Mouse (Mus musculus) embryonic fibroblast, embryonic 13.5 days (primary cell): ENCODE measurements around the gene Trim52.

ENCODE experiments used
- CTCF ChIP-seq: IDR thresholded peaks from 2 replicates; pipeline ENCODE4 v1.5.1; 2011; ENCODE audit warnings: mild to moderate bottlenecking, control low read depth, low read length, moderate library complexity, borderline replicate concordance; ENCODE audit not compliant: insufficient read depth
- POLR2A ChIP-seq: IDR thresholded peaks from 2 replicates; pipeline ENCODE4 v1.6.1; 2011; ENCODE audit warnings: low read depth, mild to moderate bottlenecking, control low read depth, low read length, moderate library complexity

DNA sequence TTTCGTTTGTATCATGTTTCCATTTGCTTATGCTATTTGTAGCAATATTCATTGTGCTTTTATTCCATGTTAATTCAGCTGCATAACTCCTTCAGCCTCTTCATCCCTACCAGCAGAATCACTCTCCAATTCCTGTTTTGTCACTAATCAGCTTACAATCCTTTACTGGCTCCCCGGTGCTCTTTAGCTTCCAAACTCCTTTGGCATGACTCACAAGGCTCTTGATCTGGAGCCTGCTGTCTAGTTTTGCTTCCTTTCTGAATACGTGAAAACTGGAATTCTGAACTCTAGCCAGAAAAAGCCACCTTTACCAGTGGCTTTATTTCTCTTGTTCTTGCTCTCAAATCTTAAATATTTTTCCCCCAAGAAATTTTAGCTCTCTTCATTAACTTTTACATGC lies 56.3 kb downstream of the Trim52 start:
- TF ChIP-seq POLR2A (no peak), CTCF (no peak)
